Comparison of ENCODE assay signal across 9 mouse cellular contexts in the genomic region with DNA sequence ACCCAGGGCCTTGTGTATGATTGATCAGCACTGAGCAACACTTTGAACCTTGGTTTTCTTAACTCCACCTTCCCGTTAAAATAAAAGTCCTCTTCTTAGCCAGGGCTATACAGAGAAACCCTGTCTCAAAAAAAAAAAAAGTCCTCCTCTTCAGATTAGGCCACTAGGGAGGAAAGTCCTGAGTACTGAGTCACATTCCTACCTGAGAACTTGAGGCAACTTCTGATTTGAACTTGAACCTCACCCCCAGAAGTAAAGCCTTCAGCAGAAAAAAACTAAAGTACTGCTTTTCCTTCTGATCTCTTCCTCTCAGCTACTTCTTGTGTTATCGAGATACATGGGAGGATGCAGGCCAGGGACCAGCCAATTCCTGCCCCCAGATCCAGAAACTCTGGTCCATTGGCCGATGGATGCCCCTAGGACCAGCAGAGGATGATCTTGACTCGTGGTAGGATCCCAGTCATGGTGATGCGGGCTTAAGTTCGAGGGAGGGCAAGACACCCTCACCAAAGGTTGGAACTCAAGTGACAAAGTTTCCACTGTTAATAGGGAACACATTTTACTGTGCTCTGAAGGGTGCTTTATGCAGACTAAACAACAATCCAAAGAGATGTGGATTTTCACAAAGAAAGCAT. TPM values are rescaled to one million over a fixed set of nuclear protein-coding genes. Genes with fewer than 3 reads are reported as not detected.
DNase-seq lines count a peak whose midpoint lies in the region; ATAC-seq and TF ChIP-seq lines count a peak whose summit lies in the region.
"Had no signal": no experiment of that assay in that cellular context is flagged by ENCODE, and none has a peak within 500 bp of the region (broad histone marks: within the 10 kb centered on the region; RNA-seq: fewer than 3 reads in every experiment).

No protein-coding gene starts in this region.

- WGBS in lung, embryonic 15.5 days: 67% methylated on average over 6 of the region's 6 CpGs
- 75% methylated on average over 6 of the region's 6 CpGs for WGBS in limb, embryonic 11.5 days
- 67% methylated on average over 6 of the region's 6 CpGs for WGBS in small intestine, adult 2 months

- H3K4me1 ChIP-seq in lung, embryonic 15.5 days: peaks cover 44% of the 10 kb centered on the region
- H3K4me1 ChIP-seq in embryonic fibroblast, embryonic 13.5 days (ENCODE audit: control insufficient read depth, insufficient read depth, low read length): peaks cover 9% of the 10 kb centered on the region; the same call in 1 of the 2 replicates
- peaks cover 18% of the 10 kb centered on the region for H3K4me1 ChIP-seq in limb, embryonic 11.5 days (ENCODE audit: control insufficient read depth, insufficient read depth, low read length)
- H3K4me1 ChIP-seq in small intestine, adult 2 months (ENCODE audit: control insufficient read depth, insufficient read depth, insufficient read length, low read length): peaks cover 12% of the 10 kb centered on the region

- H3K36me3 ChIP-seq in lung, embryonic 15.5 days: peaks cover 25% of the 10 kb centered on the region
- peaks cover 5% of the 10 kb centered on the region; the same call in 1 of the 2 replicates for H3K36me3 ChIP-seq in limb, embryonic 11.5 days (ENCODE audit: control insufficient read depth, insufficient read depth, low read length)
- peaks cover 4% of the 10 kb centered on the region for H3K36me3 ChIP-seq in small intestine, adult 2 months (ENCODE audit: control insufficient read depth, insufficient read depth, low read length)

- no peaks in the 10 kb centered on the region for H3K9me3 ChIP-seq in lung, embryonic 15.5 days
- H3K9me3 ChIP-seq in limb, embryonic 11.5 days (ENCODE audit: control insufficient read depth, low read length): no peaks in the 10 kb centered on the region

- TF ChIP-seq POLR2A in embryonic fibroblast, embryonic 13.5 days (IDR thresholded peaks at IDR 0.05; ENCODE audit: low read depth, low read length): no peak
- TF ChIP-seq POLR2A in small intestine, adult 2 months (IDR thresholded peaks at IDR 0.05; ENCODE audit: low read depth, low read length): no peak

- H3K4me3 ChIP-seq in lung, embryonic 15.5 days: peak overlapping the region; percentile 53; the same call in 1 of the 2 replicates
- H3K4me3 ChIP-seq in embryonic fibroblast, embryonic 13.5 days (ENCODE audit: insufficient read depth, low read length): peak overlapping the region; percentile 62
- peak overlapping the region; percentile 40 for H3K4me3 ChIP-seq in limb, embryonic 11.5 days (ENCODE audit: low read depth, low read length)
- peak overlapping the region; percentile 23; the same call in 1 of the 2 replicates for H3K4me3 ChIP-seq in small intestine, adult 2 months (ENCODE audit: low read depth, low read length)

- H3K27ac ChIP-seq in lung, embryonic 15.5 days: peak overlapping the region; percentile 85; the same call in 1 of the 2 replicates
- peak overlapping the region; percentile 90 for H3K27ac ChIP-seq in embryonic fibroblast, embryonic 13.5 days (ENCODE audit: insufficient read depth, low read length)
- H3K27ac ChIP-seq in limb, embryonic 11.5 days (replicated peaks; ENCODE audit: low read depth, low read length): no peak overlapping the region
- peak overlapping the region; percentile 42 for H3K27ac ChIP-seq in small intestine, adult 2 months (ENCODE audit: insufficient read depth, low read depth, low read length)

- TF ChIP-seq CTCF in embryonic fibroblast, embryonic 13.5 days (IDR thresholded peaks at IDR 0.05; ENCODE audit: borderline replicate concordance, insufficient read depth, low read length): no peak
- TF ChIP-seq CTCF in small intestine, adult 2 months (IDR thresholded peaks at IDR 0.05; ENCODE audit: extremely low read depth, insufficient read length, insufficient replicate concordance, low read depth, low read length): no peak

- no peak for DNase-seq in lung, postnatal 14 days
- DNase-seq in limb, embryonic 11.5 days (ENCODE audit: low spot score): no peak
- no peak for DNase-seq in adrenal gland, adult 8-10 months
- DNase-seq in right cerebral cortex, postnatal 25 days: no peak
- DNase-seq in kidney, postnatal 14 days: no peak

- 0 out of 2 replicates have a peak overlapping the region, but pooled peaks have one; percentile 51 for H3K9ac ChIP-seq in lung, embryonic 15.5 days
- H3K9ac ChIP-seq in limb, embryonic 11.5 days (ENCODE audit: low read length): no peak overlapping the region; the same call in 1 of the 2 replicates

- ATAC-seq in lung, embryonic 15.5 days (ENCODE audit: borderline replicate concordance, extremely low read depth, low FRiP score, low TSS enrichment): no peak
- no peak for ATAC-seq in limb, embryonic 11.5 days (ENCODE audit: insufficient number of reproducible peaks, low FRiP score, low TSS enrichment, low read depth)

- 0 out of 2 replicates have a peak, but pooled peaks cover 2% of the 10 kb centered on the region for H3K27me3 ChIP-seq in lung, embryonic 15.5 days
- 0 out of 2 replicates have a peak, but pooled peaks cover 6% of the 10 kb centered on the region for H3K27me3 ChIP-seq in limb, embryonic 11.5 days (ENCODE audit: control insufficient read depth, insufficient read depth, low read length)
- no peaks in the 10 kb centered on the region for H3K27me3 ChIP-seq in small intestine, adult 2 months (ENCODE audit: control insufficient read depth, insufficient read depth, low read length)

- H3K4me2 ChIP-seq in lung, embryonic 15.5 days: peak overlapping the region; percentile 84
- H3K4me2 ChIP-seq in limb, embryonic 11.5 days (ENCODE audit: low read depth, severe bottlenecking): peak overlapping the region; percentile 76

RNA-seq across cellular contexts. Expression of a gene that starts 2.4 kb away (rescaled TPM):
- 0.93 and 0.98 TPM in 2 replicates for polyA plus RNA-seq in lung, embryonic 15.5 days (2015; fragmentation: Nextera tagmentation; extraction: Ambion mirVana)
- not detected in 2 replicates for polyA plus RNA-seq in embryonic fibroblast, embryonic 13.5 days (2011; ENCODE audit: insufficient read length, low read depth, missing spikeins)
- polyA plus RNA-seq in limb, embryonic 11.5 days (2014; fragmentation: Nextera tagmentation; extraction: Ambion mirVana): 1.2 and 1.5 TPM in 2 replicates
- polyA plus RNA-seq in small intestine, adult 2 months (2012; rRNA removed): 0.30 and 0.91 TPM in 2 replicates
- under 1 TPM in 2 of 4 experiments, not detected in 2; 0.49 TPM for total RNA-seq in adrenal gland, adult 8-10 months (2022)

RNA-seq across cellular contexts. Expression of a gene that starts 6.3 kb away (rescaled TPM):
- polyA plus RNA-seq in lung, embryonic 15.5 days (2015; fragmentation: Nextera tagmentation; extraction: Ambion mirVana): 11.3 and 12.1 TPM in 2 replicates
- polyA plus RNA-seq in embryonic fibroblast, embryonic 13.5 days (2011; ENCODE audit: insufficient read length, low read depth, missing spikeins): 38.1 and 47.9 TPM in 2 replicates
- polyA plus RNA-seq in limb, embryonic 11.5 days (2014; fragmentation: Nextera tagmentation; extraction: Ambion mirVana): 18.9 and 19.0 TPM in 2 replicates
- 17.1 and 35.1 TPM in 2 replicates for polyA plus RNA-seq in small intestine, adult 2 months (2012; rRNA removed)
- 10 to 100 TPM; 27.4 to 44.2 (median 34.9) TPM for total RNA-seq in adrenal gland, adult 8-10 months (2022)

RNA-seq across cellular contexts. Expression of a gene that starts 8.2 kb away (rescaled TPM):
- 2.2 and 2.6 TPM in 2 replicates for polyA plus RNA-seq in lung, embryonic 15.5 days (2015; fragmentation: Nextera tagmentation; extraction: Ambion mirVana)
- not detected in 2 replicates for polyA plus RNA-seq in embryonic fibroblast, embryonic 13.5 days (2011; ENCODE audit: insufficient read length, low read depth, missing spikeins)
- polyA plus RNA-seq in limb, embryonic 11.5 days (2014; fragmentation: Nextera tagmentation; extraction: Ambion mirVana): 0.18 and 0.35 TPM in 2 replicates
- polyA plus RNA-seq in small intestine, adult 2 months (2012; rRNA removed): 9.1 and 13.5 TPM in 2 replicates
- under 1 TPM in 2 of 4 experiments, not detected in 2; 0.62 to 0.77 TPM for total RNA-seq in adrenal gland, adult 8-10 months (2022)
- total RNA-seq: layer of hippocampus, postnatal 10 days had no signal

RNA-seq across cellular contexts. Expression of a gene that starts 17.5 kb away (rescaled TPM):
- polyA plus RNA-seq in lung, embryonic 15.5 days (2015; fragmentation: Nextera tagmentation; extraction: Ambion mirVana): 6.0 and 6.7 TPM in 2 replicates
- 0.73 and 0.91 TPM in 2 replicates for polyA plus RNA-seq in embryonic fibroblast, embryonic 13.5 days (2011; ENCODE audit: insufficient read length, low read depth, missing spikeins)
- 1.1 and 2.1 TPM in 2 replicates for polyA plus RNA-seq in limb, embryonic 11.5 days (2014; fragmentation: Nextera tagmentation; extraction: Ambion mirVana)
- 0.11 and 0.15 TPM in 2 replicates for polyA plus RNA-seq in small intestine, adult 2 months (2012; rRNA removed)
- 1 to 10 TPM in 3 of 4 experiments, under 1 TPM in 1; 0.70 to 3.9 (median 2.3) TPM for total RNA-seq in adrenal gland, adult 8-10 months (2022)

RNA-seq across cellular contexts. Expression of a gene that starts 30.9 kb away (rescaled TPM):
- 156 TPM in 2 replicates for polyA plus RNA-seq in lung, embryonic 15.5 days (2015; fragmentation: Nextera tagmentation; extraction: Ambion mirVana)
- polyA plus RNA-seq in embryonic fibroblast, embryonic 13.5 days (2011; ENCODE audit: insufficient read length, low read depth, missing spikeins): 104 and 122 TPM in 2 replicates
- polyA plus RNA-seq in limb, embryonic 11.5 days (2014; fragmentation: Nextera tagmentation; extraction: Ambion mirVana): 145 and 156 TPM in 2 replicates
- 21.8 and 43.8 TPM in 2 replicates for polyA plus RNA-seq in small intestine, adult 2 months (2012; rRNA removed)
- total RNA-seq in adrenal gland, adult 8-10 months (2022): 100 to 1,000 TPM; 240 to 263 (median 253) TPM
